Mouse (Mus musculus): ENCODE data around the gene Wnt9b. TPM values are rescaled to one million over a fixed set of nuclear protein-coding genes. Genes with fewer than 3 reads are reported as not detected.

Gene Wnt9b
- polyA plus RNA-seq (2012; ENCODE audit: low replicate concordance): 0.03 TPM in 1 of 2 replicates, not detected in the other

GRCm38 (mm10) chr11:103749306-103750089 is at the start of gene Wnt9b:
Wnt9b (minus strand) TSS chr11:103749821.

GRCm38 (mm10) chr11:103773387-103774227 is 24.0 kb upstream of the Wnt9b start, which contains the start of gene Wnt3:
Wnt3 (plus strand) TSS chr11:103774150.

GRCm38 (mm10) chr11:103697565-103698176 is 52.0 kb downstream of the Wnt9b start, which contains the start of gene Gosr2:
Gosr2 (minus strand) TSS chr11:103697898.

Other genes starting within 250 kb of the Wnt9b start
- gene Lrrc37a, start 245.2 kb downstream of the Wnt9b start, polyA plus RNA-seq (2012; ENCODE audit: low replicate concordance): 0.01 TPM in 1 of 2 replicates, not detected in the other
- not detected in 2 replicates for gene Gm884, start 128.7 kb downstream of the Wnt9b start, polyA plus RNA-seq (2012; ENCODE audit: low replicate concordance)
- not detected in 2 replicates for gene Lyzl6, start 110.9 kb downstream of the Wnt9b start, polyA plus RNA-seq (2012; ENCODE audit: low replicate concordance)
- 0.20 and 0.27 TPM in 2 replicates for gene Rprml, start 100.3 kb downstream of the Wnt9b start, polyA plus RNA-seq (2012; ENCODE audit: low replicate concordance)
- gene Gosr2, start 51.9 kb downstream of the Wnt9b start, polyA plus RNA-seq (2012; ENCODE audit: low replicate concordance): 7.1 and 18.5 TPM in 2 replicates
- 0.40 and 0.73 TPM in 2 replicates for gene Wnt3, start 24.3 kb upstream of the Wnt9b start, polyA plus RNA-seq (2012; ENCODE audit: low replicate concordance)
- gene Nsf, start 204.2 kb upstream of the Wnt9b start, polyA plus RNA-seq (2012; ENCODE audit: low replicate concordance): 4.0 and 7.4 TPM in 2 replicates
- 1.9 and 6.4 TPM in 2 replicates for gene Arf2, start 216.9 kb upstream of the Wnt9b start, polyA plus RNA-seq (2012; ENCODE audit: low replicate concordance)